Mouse (Mus musculus): ENCODE results near the gene Hmgn5. TPM values are rescaled to one million over a fixed set of nuclear protein-coding genes. Genes with fewer than 3 reads are reported as not detected.

The Hmgn5 gene
- polyA plus RNA-seq (2017; shearing (Covaris generic)): 11.5 TPM

DNA sequence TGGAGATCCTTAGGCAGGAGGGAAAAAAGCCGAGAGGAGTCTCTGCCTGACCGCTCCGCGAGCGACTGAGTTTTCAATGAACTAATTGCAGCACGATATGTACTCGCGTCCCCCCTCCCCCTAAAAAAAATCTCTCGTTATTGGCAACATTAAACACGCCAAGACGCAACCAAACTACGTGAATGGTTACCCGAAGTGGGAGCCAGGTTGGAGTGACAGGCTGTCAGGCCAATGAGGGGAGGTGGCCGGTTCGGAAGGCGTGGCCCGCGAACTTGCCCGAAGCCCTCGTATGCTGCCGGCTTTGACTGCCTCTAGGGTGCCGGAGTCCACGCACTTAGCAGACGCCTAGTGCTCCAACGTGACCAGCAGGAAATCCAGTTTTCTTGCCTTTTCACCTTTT is at the start of gene Hmgn5:
Hmgn5 (minus strand) TSS at position 122 of the 400 bp plus-strand sequence.

Other genes with a start within 250 kb of the Hmgn5 start
- gene Brwd3, start 179.0 kb downstream of the Hmgn5 start, polyA plus RNA-seq (2017; shearing (Covaris generic)): 3.1 TPM
- 54.0 TPM for gene Sh3bgrl, start 82.0 kb upstream of the Hmgn5 start, polyA plus RNA-seq (2017; shearing (Covaris generic))
- 0.14 TPM for gene Gm6377, start 183.4 kb upstream of the Hmgn5 start, polyA plus RNA-seq (2017; shearing (Covaris generic))

Data from effector memory CD4-positive, alpha-beta T cell, adult 5 months (primary cell).